Mouse (Mus musculus) erythroid progenitor cell, adult 5-6 weeks (primary cell): ENCODE measurements around the gene Rsph6a. TPM values are rescaled to one million over a fixed set of nuclear protein-coding genes. Genes with fewer than 3 reads are reported as not detected.

ENCODE experiments used
- ATAC-seq: replicated peaks from 2 replicates; pipeline ENCODE4 v1.8.0; 2016; ENCODE audit warnings: moderate number of reproducible peaks, mild to moderate bottlenecking, moderate TSS enrichment, inconsistent platforms; ENCODE audit not compliant: poor library complexity, low FRiP score, severe bottlenecking
- total RNA-seq, 2 experiments: library from RNA; stranded (forward) in 1 of 2; stranded (reverse) in 1 of 2; fragments of 150-400 nt in 1 of 2; fragments of 186-747, 209-891 nt in 1 of 2; gene quantifications; 2 replicates each; pipeline versions ENCODE4 v1.2.3 to v1.2.4; 2015 to 2017; ENCODE audit warnings: low replicate concordance in 2 of 2

The Rsph6a gene
- total RNA-seq, 2 experiments from 2014 or later, result not detected

DNA sequence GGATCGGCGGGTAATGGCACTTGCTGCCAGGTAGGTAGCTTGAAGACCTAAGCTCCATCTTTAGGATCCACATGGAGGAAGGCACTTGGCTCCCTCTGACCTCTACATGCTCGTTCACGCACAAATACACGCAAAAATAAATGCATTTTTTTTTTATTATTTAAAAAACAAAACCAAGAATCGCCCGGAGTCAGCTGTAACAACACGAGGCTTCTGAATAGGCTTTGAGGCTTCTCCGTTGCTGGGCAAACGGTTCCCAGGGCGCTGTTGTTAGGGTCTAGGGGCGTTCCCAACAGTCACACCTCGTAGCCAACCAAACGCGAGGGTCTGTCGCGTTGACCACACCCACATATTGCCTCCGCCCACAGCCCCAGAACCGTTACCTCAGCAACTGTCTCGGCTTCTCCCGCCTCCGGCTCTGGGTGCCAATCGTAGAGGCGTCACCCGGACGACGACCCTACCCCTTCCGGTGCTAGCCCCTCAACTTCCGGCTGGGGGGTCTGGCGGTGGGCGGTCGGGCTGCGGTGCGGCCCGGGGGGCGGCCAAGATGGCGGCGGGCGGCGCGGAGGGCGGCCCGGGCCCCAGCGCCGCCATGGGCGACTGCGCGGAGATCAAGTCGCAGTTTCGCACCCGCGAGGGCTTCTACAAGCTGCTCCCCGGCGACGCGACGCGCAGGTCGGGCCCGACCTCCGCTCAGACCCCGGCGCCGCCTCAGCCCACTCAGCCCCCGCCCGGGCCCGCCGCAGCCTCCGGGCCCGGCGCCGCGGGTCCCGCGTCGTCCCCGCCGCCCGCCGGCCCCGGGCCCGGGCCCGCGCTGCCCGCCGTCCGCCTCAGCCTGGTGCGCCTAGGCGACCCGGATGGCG lies 21.5 kb downstream of the Rsph6a start, which contains the start of gene Dmwd:
TSS of gene Dmwd (plus strand) at position 505 of the 863 bp plus-strand sequence.
- ATAC-seq, result peak; percentile 89

DNA sequence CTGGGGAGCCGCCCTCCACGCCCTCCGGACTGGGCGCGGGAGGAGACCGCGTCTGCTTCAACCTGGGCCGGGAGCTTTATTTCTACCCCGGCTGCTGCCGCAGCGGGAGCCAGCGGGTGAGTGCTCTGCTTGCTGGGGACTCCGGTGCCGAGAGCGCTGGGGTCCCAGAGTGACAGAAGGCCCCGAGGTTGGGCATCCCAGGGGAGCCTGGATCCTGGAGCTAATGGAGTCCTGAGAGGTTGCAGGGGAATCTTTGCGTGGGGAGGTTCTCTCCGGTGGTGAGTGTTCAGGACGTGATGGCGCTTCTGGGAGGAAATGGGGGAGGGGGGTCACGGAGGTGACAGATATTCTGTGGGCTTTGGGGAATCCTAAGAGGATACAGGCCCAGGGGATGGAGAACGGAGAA lies 22.1 kb downstream of the Rsph6a start:
- peak; percentile 65 for ATAC-seq

DNA sequence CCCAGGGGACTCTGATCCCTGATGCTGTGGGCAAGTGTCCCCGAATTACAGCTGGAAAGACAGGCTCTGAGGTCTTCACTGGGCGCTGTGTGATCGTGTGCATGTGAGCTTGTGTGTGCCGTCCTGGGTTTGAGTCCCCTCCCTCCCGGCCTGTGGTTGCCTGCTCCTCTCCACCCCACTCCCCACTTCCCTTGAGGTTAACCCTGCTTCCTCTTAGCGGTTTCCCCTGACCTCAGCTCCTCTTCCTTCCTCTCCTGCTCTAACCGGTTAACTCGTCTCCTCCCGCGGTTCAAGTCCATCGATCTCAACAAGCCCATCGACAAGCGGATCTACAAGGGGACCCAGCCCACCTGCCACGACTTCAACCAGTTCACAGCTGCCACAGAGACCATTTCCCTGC lies 23.3 kb downstream of the Rsph6a start:
- no peak for ATAC-seq

DNA sequence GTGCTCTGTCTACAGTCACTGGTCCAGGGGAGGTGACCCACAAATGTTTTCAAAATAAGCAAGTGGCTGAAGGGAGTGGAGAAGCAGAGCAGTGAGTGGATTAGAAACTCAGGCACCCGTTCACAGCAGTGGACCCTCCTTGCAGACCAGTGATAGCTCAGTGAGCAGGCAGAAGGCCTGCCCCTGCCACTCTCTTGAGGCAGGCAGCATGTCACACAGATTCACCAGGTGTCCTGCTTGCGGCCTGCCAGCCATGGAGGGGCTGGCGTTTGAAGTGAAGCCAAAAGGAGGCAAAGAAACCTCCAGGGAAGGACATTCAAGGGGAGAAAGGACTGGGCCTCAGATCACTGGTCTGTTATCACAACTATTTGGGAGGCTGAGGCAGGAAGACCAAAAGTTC lies 24.2 kb downstream of the Rsph6a start:
- no peak for ATAC-seq

DNA sequence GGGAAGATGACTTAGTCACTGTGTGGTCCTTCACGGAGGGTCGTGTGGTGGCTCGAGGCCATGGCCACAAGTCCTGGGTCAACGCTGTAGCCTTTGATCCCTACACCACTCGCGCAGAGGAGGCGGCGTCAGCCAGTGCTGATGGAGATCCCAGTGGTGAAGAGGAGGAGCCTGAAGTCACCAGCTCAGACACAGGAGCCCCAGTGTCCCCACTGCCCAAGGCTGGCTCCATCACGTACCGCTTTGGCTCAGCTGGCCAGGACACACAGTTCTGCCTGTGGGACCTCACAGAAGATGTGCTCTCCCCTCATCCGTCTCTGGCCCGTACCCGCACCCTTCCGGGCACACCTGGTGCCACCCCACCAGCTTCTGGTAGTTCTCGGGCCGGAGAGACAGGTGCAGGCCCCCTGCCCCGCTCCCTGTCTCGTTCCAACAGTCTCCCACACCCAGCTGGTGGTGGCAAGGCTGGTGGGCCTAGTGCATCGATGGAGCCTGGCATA lies 26.0 kb downstream of the Rsph6a start:
- no peak for ATAC-seq

DNA sequence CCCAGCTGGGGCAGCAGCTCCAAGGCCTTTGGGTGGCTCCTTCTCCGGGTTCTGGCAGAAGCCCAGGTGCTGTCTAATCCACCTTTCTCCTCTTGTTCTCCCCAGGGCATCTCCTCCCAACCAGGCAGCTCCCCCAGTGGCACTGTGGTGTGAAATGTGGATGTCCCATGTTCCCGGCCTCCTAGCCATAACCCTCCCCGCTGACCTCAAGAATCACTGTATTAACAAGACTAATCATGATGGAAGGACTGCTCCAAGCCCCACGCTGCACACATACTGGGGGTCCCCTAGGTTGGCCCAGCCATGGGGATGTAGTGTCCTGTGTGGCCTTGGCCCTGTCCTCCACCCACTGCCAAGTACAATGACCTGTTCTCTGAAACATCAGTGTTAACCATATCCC lies 27.7 kb downstream of the Rsph6a start:
- no peak for ATAC-seq

DNA sequence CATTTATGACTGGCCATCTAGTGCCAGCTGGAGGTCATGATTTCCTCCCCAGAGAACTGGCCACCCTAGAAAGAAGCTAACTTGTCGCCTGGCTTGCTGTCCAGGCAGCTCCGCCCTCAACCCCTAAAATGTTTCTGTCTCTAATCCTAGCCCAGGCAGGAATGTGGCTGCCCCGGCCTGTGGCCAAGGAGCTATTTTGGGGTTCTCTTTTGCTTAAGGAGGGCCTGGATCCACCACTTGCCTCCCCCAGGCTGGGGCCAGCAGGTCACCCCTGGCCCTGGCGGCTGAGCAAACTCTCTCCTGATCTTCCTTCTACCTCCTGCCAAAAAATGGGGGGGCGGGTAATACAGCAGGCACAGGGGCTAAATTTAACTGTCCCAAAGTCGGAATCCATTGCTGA lies 28.6 kb downstream of the Rsph6a start:
- no peak for ATAC-seq

DNA sequence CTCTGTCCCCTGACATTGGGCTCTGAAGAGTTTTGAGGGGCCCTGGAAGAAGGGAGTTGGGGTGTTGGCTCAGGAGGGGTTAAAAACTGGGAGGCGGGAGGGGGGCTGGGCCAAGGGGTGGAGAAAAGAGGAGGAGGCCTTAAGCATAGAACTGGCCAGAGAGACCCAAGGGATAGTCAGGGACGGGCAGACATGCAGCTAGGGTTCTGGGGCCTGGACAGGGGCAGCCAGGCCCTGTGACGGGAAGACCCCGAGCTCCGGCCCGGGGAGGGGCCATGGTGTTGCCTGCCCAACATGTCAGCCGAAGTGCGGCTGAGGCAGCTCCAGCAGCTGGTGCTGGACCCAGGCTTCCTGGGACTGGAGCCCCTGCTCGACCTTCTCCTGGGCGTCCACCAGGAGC lies 29.2 kb downstream of the Rsph6a start, which contains the start of gene Dmpk:
TSS of gene Dmpk (plus strand) at position 149 of the 400 bp plus-strand sequence.
- no peak for ATAC-seq

DNA sequence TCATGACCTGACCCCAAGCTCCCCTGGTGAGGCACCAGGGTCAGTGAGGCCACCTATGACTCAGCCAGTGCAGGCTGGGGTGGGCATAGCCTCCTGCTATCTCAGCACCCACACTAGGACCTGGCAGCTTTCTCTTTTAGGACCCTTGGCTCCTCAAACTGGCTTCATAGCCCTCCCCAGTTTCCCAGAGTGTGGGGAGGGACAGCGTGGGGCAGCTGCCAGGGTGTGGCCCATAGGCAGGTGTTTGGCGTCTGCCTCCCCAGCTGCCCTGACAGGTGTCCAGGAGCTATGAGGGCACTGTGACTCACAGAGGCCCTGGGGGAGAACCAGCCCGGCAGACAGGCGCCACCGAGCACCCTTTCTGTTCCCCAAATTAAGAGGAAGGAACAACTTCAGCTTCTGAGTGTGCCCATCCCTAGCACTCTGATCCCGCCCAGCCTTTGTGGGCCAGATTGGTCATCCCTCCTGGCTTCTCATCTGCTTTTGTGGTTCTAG lies 29.8 kb downstream of the Rsph6a start:
- no peak for ATAC-seq

DNA sequence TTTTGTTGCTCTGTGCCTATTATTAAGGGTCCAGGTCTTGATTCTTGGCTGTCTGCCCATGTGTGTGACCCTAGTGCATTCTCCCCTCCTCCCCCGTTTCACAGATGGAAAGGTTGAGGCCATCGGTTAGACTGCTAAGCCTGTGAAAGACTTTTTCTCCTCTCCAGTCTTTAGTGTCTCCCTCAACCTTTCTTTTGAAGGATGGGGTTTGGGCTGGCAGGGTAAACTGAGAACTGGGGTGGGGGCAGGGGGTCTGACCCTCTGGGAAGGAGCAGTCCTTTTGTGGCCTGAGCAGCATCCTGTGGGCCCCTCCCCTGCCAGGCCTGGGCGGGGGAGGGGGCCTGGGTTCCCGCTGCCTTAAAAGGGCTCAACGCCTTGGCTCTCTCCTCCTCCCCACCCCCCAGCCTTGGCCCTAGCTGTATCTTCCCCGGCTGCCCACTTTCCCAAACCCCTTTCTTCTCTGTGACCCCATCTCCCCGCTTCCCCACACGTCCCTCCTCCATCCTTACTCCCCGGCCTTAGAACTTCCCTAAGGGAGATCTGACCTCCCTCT lies 30.5 kb downstream of the Rsph6a start:
- ATAC-seq, result no peak

DNA sequence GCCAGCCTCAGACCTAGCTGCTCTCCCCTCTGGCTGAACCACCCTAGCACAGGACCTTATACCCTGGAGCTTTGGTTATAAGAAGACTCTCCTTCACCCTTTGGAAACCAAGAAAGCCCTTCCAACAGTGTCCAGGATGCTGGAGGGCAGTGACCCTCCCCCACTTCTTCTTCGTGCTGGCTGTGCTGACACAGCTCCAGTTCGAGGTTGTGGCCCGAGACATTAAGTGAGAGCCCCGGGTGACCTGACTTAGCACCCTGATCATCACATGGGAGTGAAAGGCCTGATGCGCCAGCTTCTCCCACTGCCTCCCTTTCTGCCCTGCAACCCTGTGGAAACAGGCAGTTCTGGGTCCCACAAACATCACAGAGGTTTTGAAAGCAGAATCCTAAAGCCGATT lies 31.0 kb downstream of the Rsph6a start:
- no peak for ATAC-seq

DNA sequence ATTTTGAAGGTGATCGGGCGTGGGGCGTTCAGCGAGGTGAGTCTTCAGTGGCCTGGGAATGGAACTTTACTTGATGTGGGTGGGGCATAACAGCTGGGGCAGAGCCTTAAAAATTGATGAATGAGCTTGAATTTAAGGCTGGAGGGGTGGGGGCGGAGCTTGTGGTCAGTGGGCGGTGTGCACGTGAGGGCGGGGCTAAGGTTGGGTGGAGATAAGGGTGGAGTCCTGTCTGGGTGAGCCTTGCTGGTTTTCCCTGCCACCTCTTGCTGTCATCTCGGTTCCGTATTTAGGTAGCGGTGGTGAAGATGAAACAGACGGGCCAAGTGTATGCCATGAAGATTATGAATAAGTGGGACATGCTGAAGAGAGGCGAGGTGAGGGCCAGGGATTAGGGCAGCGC lies 31.6 kb downstream of the Rsph6a start:
- ATAC-seq, result peak; percentile 84

DNA sequence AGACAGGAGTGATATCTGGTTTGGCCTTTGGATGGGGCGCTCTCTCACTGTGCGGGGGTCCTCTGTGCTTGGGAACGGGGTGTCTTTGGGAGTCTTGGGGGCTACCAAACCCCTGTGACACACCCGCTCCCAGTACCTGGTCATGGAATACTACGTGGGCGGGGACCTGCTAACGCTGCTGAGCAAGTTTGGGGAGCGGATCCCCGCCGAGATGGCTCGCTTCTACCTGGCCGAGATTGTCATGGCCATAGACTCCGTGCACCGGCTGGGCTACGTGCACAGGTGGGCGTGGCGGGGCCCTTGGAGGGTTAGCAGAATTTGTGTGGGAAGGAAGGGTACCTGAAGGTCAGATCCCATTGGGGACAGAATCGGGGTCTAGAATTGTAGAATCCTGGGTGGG lies 32.3 kb downstream of the Rsph6a start:
- ATAC-seq, result no peak

DNA sequence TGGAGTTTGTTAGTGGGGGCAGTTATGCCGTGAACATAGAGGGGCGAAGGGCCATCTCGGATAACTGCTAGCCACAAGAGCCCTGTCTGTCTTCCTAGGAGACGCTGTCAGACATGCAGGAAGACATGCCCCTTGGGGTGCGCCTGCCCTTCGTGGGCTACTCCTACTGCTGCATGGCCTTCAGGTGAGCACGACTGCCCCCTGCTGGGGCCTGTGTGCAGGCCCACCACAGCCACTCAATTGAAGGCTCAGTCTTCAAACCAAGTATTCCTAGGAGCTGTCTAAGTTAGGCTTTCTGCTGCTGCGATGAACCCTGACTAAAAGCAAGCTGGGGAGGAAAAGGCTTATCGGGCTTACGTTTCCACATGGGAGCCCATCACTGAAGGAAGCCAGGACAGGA lies 34.3 kb downstream of the Rsph6a start:
- peak; percentile 42 for ATAC-seq

DNA sequence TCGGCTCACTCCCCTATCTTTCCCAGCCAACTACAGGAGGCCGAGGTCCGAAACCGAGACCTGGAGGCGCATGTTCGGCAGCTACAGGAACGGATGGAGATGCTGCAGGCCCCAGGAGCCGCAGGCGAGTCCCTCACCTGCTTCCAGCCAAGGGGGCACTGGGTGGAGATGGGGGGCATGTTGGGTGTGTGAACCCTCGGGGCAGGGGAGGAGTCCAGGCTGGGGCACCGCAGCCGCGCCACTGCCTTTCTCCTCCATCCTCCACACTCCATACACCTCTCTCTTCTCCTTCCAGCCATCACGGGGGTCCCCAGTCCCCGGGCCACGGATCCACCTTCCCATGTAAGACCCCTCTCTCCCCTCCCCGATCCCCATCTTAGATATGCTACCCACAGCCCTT lies 37.4 kb downstream of the Rsph6a start:
- no peak for ATAC-seq

DNA sequence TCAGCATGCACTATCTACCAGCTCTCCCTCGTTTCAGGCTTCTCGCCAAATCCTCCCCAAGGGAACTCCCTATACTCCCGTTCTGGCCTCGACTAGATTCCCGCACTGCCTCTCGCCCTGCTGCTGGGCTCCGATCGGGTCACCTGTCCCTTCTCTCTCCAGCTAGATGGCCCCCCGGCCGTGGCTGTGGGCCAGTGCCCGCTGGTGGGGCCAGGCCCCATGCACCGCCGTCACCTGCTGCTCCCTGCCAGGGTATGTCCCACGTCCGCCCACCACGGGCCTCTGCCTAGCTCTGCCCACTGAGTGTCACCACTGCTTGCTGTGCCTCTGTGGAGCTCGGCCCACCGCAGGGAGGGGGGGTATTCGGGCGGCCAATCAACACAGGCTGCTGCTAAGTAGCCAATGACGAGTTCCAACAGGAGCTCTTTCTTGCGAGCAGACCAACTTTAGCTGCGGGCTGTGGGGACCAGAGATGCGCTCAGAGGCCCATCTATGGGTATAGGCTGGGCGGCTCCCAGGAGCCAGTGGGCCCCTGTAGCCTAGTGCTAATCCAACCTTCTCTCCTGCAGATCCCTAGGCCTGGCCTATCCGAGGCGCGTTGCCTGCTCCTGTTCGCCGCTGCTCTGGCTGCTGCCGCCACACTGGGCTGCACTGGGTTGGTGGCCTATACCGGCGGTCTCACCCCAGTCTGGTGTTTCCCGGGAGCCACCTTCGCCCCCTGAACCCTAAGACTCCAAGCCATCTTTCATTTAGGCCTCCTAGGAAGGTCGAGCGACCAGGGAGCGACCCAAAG lies 38.1 kb downstream of the Rsph6a start:
- ATAC-seq, result no peak

DNA sequence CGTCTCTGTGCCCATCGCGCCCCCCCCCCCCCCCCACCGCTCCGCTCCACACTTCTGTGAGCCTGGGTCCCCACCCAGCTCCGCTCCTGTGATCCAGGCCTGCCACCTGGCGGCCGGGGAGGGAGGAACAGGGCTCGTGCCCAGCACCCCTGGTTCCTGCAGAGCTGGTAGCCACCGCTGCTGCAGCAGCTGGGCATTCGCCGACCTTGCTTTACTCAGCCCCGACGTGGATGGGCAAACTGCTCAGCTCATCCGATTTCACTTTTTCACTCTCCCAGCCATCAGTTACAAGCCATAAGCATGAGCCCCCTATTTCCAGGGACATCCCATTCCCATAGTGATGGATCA lies 38.7 kb downstream of the Rsph6a start:
- ATAC-seq, result peak; percentile 77

DNA sequence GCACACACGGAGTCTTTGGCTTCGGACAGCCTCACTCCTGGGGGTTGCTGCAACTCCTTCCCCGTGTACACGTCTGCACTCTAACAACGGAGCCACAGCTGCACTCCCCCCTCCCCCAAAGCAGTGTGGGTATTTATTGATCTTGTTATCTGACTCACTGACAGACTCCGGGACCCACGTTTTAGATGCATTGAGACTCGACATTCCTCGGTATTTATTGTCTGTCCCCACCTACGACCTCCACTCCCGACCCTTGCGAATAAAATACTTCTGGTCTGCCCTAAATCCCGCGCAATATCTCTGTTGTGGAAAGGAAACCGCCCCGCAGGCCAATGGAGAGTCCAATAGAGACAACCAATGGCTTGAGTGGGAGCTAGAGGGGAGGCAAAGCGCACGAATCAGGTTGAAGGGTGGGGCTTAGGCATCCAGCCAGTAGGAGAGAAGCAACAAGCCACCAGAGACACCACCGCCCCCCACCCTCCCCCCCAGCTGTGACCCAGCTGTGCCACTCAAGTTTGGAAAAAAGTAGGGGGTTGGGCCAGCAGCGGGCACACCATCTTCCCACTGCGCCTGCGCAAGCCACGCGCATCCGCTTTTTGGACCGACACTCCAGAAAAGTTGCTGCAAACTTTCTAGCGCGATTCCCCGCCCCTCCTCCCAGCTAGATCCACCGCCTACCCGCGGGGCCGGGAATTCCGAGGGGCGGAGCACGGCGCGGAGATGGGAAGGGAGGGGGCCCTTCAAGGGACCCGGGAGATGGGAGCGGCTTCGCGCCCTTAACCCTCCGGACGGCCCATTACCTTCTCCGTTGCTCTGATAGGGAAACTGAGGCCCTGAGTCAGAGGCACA lies 39.3 kb downstream of the Rsph6a start:
- peak; percentile 67 for ATAC-seq

DNA sequence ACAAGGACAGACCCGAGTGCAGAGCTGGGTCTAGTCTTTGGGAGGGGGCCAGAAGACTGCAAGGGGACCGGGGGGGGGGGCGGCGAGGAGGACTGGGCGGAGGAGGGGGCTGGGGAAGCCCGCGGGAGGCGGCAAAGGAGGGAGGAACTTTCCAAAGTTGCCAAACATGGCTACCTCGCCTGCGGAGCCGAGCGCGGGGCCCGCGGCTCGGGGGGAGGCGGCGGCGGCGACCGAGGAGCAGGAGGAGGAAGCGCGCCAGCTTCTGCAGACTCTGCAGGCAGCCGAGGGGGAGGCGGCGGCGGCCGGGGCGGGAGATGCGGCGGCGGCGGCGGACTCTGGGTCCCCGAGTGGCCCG lies 40.0 kb downstream of the Rsph6a start, which contains the start of gene Six5:
TSS of gene Six5 (plus strand) at position 124 of the 355 bp plus-strand sequence.
- ATAC-seq, result no peak
